Mouse (Mus musculus) testis, adult 2 months (tissue): ENCODE measurements at regions not wholly inside any gene's neighbourhood (a gene's known extent, or its start where the extent isn't known, plus 50 kb on each side); places are given as distances from the start of the nearest gene placed in this dataset.
"Not testable (repeated sequence)": the region's sequence is repeated elsewhere in the genome, so short reads cannot be mapped to it uniquely, and the experiment has no call there.

Experiments used
- H3K27ac ChIP-seq: fragments of 200-500 bp; 2 replicates; pipeline ENCODE4 v1.5.1; 2012; ENCODE audit warnings: low read depth, low read length; ENCODE audit not compliant: control insufficient read depth, insufficient read depth
- H3K27me3 ChIP-seq: fragments of 200-500 bp; 2 replicates; pipeline ENCODE4 v1.6.1; 2012; ENCODE audit warnings: mild to moderate bottlenecking, low read length, moderate library complexity; ENCODE audit not compliant: control insufficient read depth, insufficient read depth
- H3K36me3 ChIP-seq: fragments of 200-500 bp; 2 replicates; pipeline ENCODE4 v1.6.1; 2012; ENCODE audit warnings: mild to moderate bottlenecking, low read length; ENCODE audit not compliant: control insufficient read depth, insufficient read depth
- H3K4me1 ChIP-seq: fragments of 200-500 bp; 2 replicates; pipeline ENCODE4 v1.6.1; 2012; ENCODE audit warnings: low read length; ENCODE audit not compliant: control insufficient read depth, insufficient read depth
- H3K4me3 ChIP-seq: fragments of 200-500 bp; 2 replicates; pipeline ENCODE4 v1.5.1; 2012; ENCODE audit warnings: low read depth, mild to moderate bottlenecking, low read length, moderate library complexity, mixed read lengths; ENCODE audit not compliant: control insufficient read depth
- CTCF ChIP-seq: fragments of 200-500 bp; IDR thresholded peaks from 2 replicates; pipeline ENCODE4 v1.5.1; 2012; ENCODE audit warnings: low read depth, mild to moderate bottlenecking, inconsistent platforms, low read length, moderate library complexity; ENCODE audit not compliant: control insufficient read depth, insufficient read depth, insufficient replicate concordance
- POLR2A ChIP-seq: fragments of 200-500 bp; IDR thresholded peaks from 2 replicates; pipeline ENCODE4 v1.6.1; 2012; ENCODE audit warnings: low read depth, mild to moderate bottlenecking, inconsistent platforms, low read length, moderate library complexity; ENCODE audit not compliant: control insufficient read depth

DNA sequence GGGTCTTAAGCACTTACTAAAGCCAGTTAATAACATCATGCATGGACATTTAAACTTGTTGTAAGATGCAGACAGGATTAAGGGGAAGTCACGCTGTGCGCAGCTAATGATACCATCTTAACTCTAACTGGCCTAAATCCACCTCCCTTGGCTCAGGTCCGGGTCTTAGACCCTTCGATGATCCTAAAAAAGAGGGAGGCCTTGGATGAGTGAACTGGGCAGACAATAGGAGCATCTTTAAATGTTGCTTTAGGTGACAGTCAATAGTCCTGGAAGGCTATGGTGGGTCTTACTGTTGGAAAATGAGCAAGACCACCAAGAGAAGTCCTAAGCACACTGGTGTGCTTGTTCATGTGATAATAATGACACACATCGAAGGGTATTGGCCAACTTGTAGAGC, 242.1 kb downstream of the Mef2c start:
- Histone ChIP-seq H3K27ac (no peak overlapping the region), H3K4me3 (no peak overlapping the region)

GRCm38 (mm10) chr13:83747671-83748070, 243.8 kb downstream of the Mef2c start:
- Histone ChIP-seq H3K27ac (no peak overlapping the region), H3K36me3 (no peaks in the 10 kb centered on the region), H3K4me1 (peaks cover 4% of the 10 kb centered on the region), H3K27me3 (no peaks in the 10 kb centered on the region), H3K4me3 (no peak overlapping the region)
- TF ChIP-seq POLR2A = no peak
- TF ChIP-seq CTCF = no peak

More for the DNA sequence above, 242.1 kb downstream of the Mef2c start:
- H3K36me3 ChIP-seq = no peaks in the 10 kb centered on the region
- no peaks in the 10 kb centered on the region for H3K27me3 ChIP-seq
- H3K4me1 ChIP-seq = peaks cover 4% of the 10 kb centered on the region
- TF ChIP-seq CTCF (no peak), POLR2A (no peak)

GRCm38 (mm10) chr13:83749376-83750150, 245.7 kb downstream of the Mef2c start:
- Histone ChIP-seq H3K4me1 (peaks cover 4% of the 10 kb centered on the region), H3K27me3 (no peaks in the 10 kb centered on the region)
- TF ChIP-seq CTCF (no peak), POLR2A (no peak)

DNA sequence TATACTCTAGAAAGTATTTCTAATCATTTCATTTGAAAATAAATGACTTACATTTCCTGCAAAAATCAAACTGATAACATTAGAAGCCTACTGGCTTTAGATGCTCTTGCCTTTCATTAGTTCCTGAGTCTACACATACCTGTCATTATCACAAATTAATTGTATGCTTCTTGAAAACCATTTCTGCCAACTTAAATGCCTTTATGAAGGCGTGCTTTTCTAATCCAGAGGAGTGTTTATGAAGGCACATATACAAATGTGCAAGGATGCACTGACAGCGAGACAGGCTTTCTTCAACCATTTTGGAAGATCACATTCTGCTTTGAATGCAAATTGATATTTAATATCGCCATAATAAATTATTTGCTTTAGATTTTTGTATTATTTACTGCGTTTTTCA, 246.6 kb downstream of the Mef2c start:
- TF ChIP-seq POLR2A (no peak), CTCF (no peak)
- no peaks in the 10 kb centered on the region; the same call in 1 of the 2 replicates for H3K4me1 ChIP-seq
- H3K36me3 ChIP-seq = no peaks in the 10 kb centered on the region
- no peak overlapping the region for H3K4me3 ChIP-seq
- no peak overlapping the region for H3K27ac ChIP-seq
- H3K27me3 ChIP-seq = no peaks in the 10 kb centered on the region

More at GRCm38 (mm10) chr13:83749376-83750150, 245.7 kb downstream of the Mef2c start:
- Histone ChIP-seq H3K36me3 (no peaks in the 10 kb centered on the region), H3K27ac (no peak overlapping the region), H3K4me3 (no peak overlapping the region)

- H3K27me3 ChIP-seq = no peaks in the 10 kb centered on the region
- TF ChIP-seq POLR2A (no peak), CTCF (no peak)
- H3K4me3 ChIP-seq = no peak overlapping the region
- H3K36me3 ChIP-seq = no peaks in the 10 kb centered on the region
- H3K27ac ChIP-seq = no peak overlapping the region
- H3K4me1 ChIP-seq = no peaks in the 10 kb centered on the region; the same call in 1 of the 2 replicates
These were observed 256.7 kb downstream of the Mef2c start for GRCm38 (mm10) chr13:83760387-83761170.

- TF ChIP-seq CTCF (no peak), POLR2A (no peak)
- H3K36me3 ChIP-seq = no peaks in the 10 kb centered on the region
These were observed 258.6 kb downstream of the Mef2c start for GRCm38 (mm10) chr13:83762484-83762883.

DNA sequence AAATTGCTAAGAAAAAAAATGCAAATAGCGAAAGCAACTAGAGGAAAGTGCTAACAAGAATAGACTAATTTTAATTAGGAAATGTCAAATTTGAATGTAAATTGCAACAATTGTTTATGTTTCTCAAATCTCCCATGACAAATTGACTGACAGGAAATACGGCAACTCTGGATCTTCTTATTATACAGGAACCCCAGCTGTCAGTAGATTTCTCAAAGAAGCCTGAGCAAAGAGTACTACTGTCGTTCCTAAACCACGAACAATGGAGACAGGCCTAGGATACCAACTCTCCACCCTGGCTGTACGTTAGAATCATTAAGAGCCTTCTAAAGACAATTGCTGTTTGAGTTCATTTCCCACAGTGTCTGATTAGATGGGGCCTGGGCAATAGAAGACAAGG, 259.5 kb downstream of the Mef2c start:
- H3K27ac ChIP-seq, H3K4me1 ChIP-seq, H3K4me3 ChIP-seq, H3K27me3 ChIP-seq, H3K36me3 ChIP-seq: not testable (repeated sequence)

More at GRCm38 (mm10) chr13:83762484-83762883, 258.6 kb downstream of the Mef2c start:
- Histone ChIP-seq H3K27me3 (no peaks in the 10 kb centered on the region), H3K27ac (no peak overlapping the region), H3K4me1 (no peaks in the 10 kb centered on the region; the same call in 1 of the 2 replicates), H3K4me3 (no peak overlapping the region)
